ENCODE assay signal across 11 mouse cellular contexts in the genomic region with DNA sequence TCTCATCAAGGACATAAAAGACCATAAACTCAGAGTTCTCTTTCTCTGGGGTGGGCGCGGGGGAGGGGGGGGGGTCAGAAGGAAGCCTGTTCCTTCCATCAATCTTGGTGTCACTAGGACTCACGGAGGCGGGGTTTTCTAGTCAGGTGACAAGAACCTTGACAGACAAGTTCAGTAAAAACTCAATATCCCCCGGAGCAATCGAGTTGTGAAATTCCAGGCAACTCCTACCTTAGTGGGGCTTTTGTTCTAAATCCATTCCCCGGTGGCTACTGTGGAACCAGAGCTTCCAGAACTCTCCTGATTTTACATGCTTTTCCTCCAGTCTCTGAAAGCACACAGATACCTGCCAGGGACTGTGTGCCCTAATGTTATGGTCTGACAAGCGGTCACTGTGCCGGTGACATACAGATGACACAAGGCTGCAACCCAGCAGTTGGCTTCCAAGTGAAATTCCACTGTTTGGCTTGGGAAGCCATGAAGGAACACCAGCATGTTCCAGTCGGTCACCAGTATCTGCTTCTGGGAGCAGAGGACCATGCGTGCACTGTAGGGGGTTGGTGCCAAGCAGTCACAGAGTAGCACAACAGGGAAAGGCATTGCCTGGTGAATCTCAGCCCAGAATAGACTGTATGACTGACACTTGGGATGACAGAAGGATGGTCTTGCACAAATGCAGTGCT. TPM values are rescaled to one million over a fixed set of nuclear protein-coding genes. Genes with fewer than 3 reads are reported as not detected.
DNase-seq lines count a peak whose midpoint lies in the region; ATAC-seq and TF ChIP-seq lines count a peak whose summit lies in the region.
"Had no signal": no experiment of that assay in that cellular context is flagged by ENCODE, and none has a peak within 500 bp of the region (broad histone marks: within the 10 kb centered on the region; RNA-seq: fewer than 3 reads in every experiment).

No protein-coding gene starts in this region.

- no peaks in the 10 kb centered on the region for H3K9me3 ChIP-seq in heart, embryonic 15.5 days (replicated peaks)
- H3K9me3 ChIP-seq in E14TG2a.4 (ENCODE audit: low read length) = no peaks in the 10 kb centered on the region
- H3K9me3 ChIP-seq: heart, embryonic 13.5 days had no signal

- no peak overlapping the region for H3K4me3 ChIP-seq in heart, embryonic 15.5 days
- H3K4me3 ChIP-seq in E14TG2a.4 (replicated peaks; ENCODE audit: low read length) = peak overlapping the region; percentile 41

- no peaks in the 10 kb centered on the region for H3K27me3 ChIP-seq in heart, embryonic 15.5 days
- peaks cover 8% of the 10 kb centered on the region for H3K27me3 ChIP-seq in E14TG2a.4 (ENCODE audit: insufficient read depth, low read length)
- H3K27me3 ChIP-seq: heart, embryonic 13.5 days had no signal

- H3K4me1 ChIP-seq in heart, embryonic 15.5 days (replicated peaks) = peaks cover 70% of the 10 kb centered on the region
- H3K4me1 ChIP-seq in E14TG2a.4 (replicated peaks; ENCODE audit: low read depth, low read length) = peaks cover 90% of the 10 kb centered on the region

- no peak for DNase-seq in heart, postnatal 14 days
- peak; percentile 98 for DNase-seq in fat pad, adult 2 months (ENCODE audit: extremely low read depth, low read depth, low spot score)
- peak; percentile 3 for DNase-seq in liver
- DNase-seq in cerebellum, postnatal 4 days (ENCODE audit: low spot score in 2 of 2) = no peak
- no peak for DNase-seq in layer of hippocampus, postnatal 36 days
- DNase-seq: cerebellum, postnatal 25 days had no signal

- H3K36me3 ChIP-seq in heart, embryonic 15.5 days = no peaks in the 10 kb centered on the region
- H3K36me3 ChIP-seq in E14TG2a.4 (ENCODE audit: insufficient read depth, low read length) = peaks cover 16% of the 10 kb centered on the region

- no peak for TF ChIP-seq CTCF in E14TG2a.4 (conservative IDR thresholded peaks at IDR 0.05; ENCODE audit: low read length)

- 0 out of 2 replicates have a peak overlapping the region, but pooled peaks have one; percentile 39 for H3K27ac ChIP-seq in heart, embryonic 15.5 days

- ATAC-seq in heart, embryonic 15.5 days (replicated peaks; ENCODE audit: insufficient number of reproducible peaks, insufficient read depth, low FRiP score, low read depth) = no peak
- ATAC-seq in erythroblast, adult 5-6 weeks (replicated peaks; ENCODE audit: low FRiP score, poor library complexity, severe bottlenecking) = no peak
- ATAC-seq: forebrain, embryonic 14.5 days had no signal

- no peak overlapping the region for H3K4me2 ChIP-seq in heart, embryonic 15.5 days

- 60% methylated on average over 11 of the region's 11 CpGs for WGBS in heart, embryonic 15.5 days

- intact Hi-C loops in heart, postnatal 14 days (cut with DNase I) = loop anchor here (5.0 kb wide), 1 partner anchor 39 kb away; no protein-coding TSS in a partner anchor

- no peak overlapping the region for H3K9ac ChIP-seq in heart, embryonic 15.5 days

RNA-seq across cellular contexts. Expression of gene Elmsan1, which starts 2.8 kb away (rescaled TPM):
- polyA plus RNA-seq in heart, embryonic 15.5 days (2015; fragmentation: Nextera tagmentation; extraction: Ambion mirVana) = 6.0 and 10.0 TPM in 2 replicates
- 10 to 100 TPM; 15.7 to 16.9 TPM for total RNA-seq in heart, postnatal 14 days (2021)
- 5.4 and 12.7 TPM in 2 replicates for total RNA-seq in erythroblast, adult 5-6 weeks (2015; ENCODE audit: low replicate concordance)
- 8.0 and 11.4 TPM in 2 replicates for total RNA-seq in erythroblast, adult 5-6 weeks (2017; ENCODE audit: low replicate concordance)
- total RNA-seq in layer of hippocampus, postnatal 36 days (2021) = 10 to 100 TPM; 21.0 to 24.1 TPM

Comparison
In these comparisons a context has a peak if more than half of its experiments do, and no peak if none do; other contexts are left out.
1. DNase-seq: peak in fat pad, adult 2 months (single experiment) and liver (single experiment); none in heart, postnatal 14 days (0 of 2), cerebellum, postnatal 4 days (0 of 2) and layer of hippocampus, postnatal 36 days (0 of 2).